Mouse (Mus musculus): ENCODE results near the gene Fbxl21. TPM values are rescaled to one million over a fixed set of nuclear protein-coding genes. Genes with fewer than 3 reads are reported as not detected.

Fbxl21 gene
- polyA plus RNA-seq, 1 experiment = 0.09 TPM

DNA sequence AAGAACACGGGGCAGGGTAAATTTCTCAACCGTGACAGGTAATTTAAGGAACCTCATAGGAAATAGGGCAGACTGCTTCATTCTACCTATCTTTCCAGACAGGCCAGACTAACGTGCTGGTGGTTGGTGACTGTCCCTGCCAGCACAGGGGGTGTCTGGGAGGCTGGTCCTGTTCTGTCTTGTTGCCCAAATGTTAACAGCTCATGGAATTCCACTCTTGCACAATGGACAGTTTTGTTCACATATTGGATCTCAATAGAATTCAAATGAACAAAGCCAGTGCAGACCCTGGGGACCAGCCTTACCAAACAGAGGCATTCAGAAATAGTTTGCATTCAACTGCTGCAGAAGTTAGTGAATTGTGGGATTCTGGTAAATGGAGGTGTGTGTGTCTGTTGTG, 22.7 kb downstream of the Fbxl21 start:
- Histone ChIP-seq H3K79me3 (ENCODE audit: low read depth) (no peaks in the 10 kb centered on the region), H3K27me3 (ENCODE audit: control insufficient read depth, insufficient read depth, insufficient read length) (no peaks in the 10 kb centered on the region), H3K36me3 (ENCODE audit: control insufficient read depth, insufficient read depth) (no peaks in the 10 kb centered on the region), H3K4me3 (ENCODE audit: insufficient read depth, poor library complexity, severe bottlenecking) (no peak overlapping the region), H3ac (ENCODE audit: control insufficient read depth, insufficient read length, low read depth) (no peak overlapping the region), H3K79me2 (ENCODE audit: control insufficient read depth, insufficient read depth) (no peaks in the 10 kb centered on the region)
- TF ChIP-seq USF1 (IDR thresholded peaks at IDR 0.05; ENCODE audit: low read depth) (no peak), CTCF (IDR thresholded peaks at IDR 0.05; ENCODE audit: control insufficient read depth, insufficient read depth, insufficient read length) (no peak), MAX (IDR thresholded peaks at IDR 0.05) (no peak), FOSL1 (IDR thresholded peaks at IDR 0.05; ENCODE audit: insufficient read depth, low read length, poor library complexity, severe bottlenecking) (no peak), CEBPB (IDR thresholded peaks at IDR 0.05; ENCODE audit: low read depth) (no peak), MYOD1 (IDR thresholded peaks at IDR 0.05; ENCODE audit: control insufficient read depth, insufficient read length, low read depth) (no peak)

DNA sequence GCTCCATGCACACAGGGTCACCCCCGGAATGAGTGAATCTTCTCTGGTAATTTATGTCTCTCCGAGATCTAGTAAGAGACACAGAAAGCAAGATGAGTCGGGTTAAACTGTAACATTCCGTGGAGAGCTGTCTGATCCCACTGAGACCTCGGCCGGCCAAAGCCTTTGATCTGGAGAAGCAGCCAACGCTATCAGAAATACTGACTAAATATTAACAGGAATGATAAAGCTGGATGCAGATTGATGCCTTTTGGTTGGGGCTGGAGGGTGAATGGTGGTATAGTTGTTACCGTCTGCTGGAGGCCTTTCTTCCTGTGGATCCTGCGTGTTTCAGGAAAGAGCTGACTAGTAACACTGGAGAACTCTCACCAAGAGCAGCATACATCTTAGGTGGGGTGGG, 26.1 kb downstream of the Fbxl21 start, which contains the start of gene Lect2:
TSS of gene Lect2 (minus strand) at position 102 of the 400 bp plus-strand sequence.
- H3K4me3 ChIP-seq (ENCODE audit: insufficient read depth, poor library complexity, severe bottlenecking) = no peak within 1 kb of the TSS
- TF ChIP-seq CEBPB (IDR thresholded peaks at IDR 0.05; ENCODE audit: low read depth) (no peak), CTCF (IDR thresholded peaks at IDR 0.05; ENCODE audit: control insufficient read depth, insufficient read depth, insufficient read length) (no peak), MAX (IDR thresholded peaks at IDR 0.05) (no peak), MYOD1 (IDR thresholded peaks at IDR 0.05; ENCODE audit: control insufficient read depth, insufficient read length, low read depth) (no peak), MYOG (IDR thresholded peaks at IDR 0.05; ENCODE audit: control insufficient read depth, extremely low read depth, insufficient read length) (no peak), FOSL1 (IDR thresholded peaks at IDR 0.05; ENCODE audit: insufficient read depth, low read length, poor library complexity, severe bottlenecking) (no peak), USF1 (IDR thresholded peaks at IDR 0.05; ENCODE audit: low read depth) (no peak)
- no peak within 1 kb of the TSS for H3ac ChIP-seq (ENCODE audit: control insufficient read depth, insufficient read length, low read depth)
- no peaks in the 10 kb centered on the region for H3K79me3 ChIP-seq (ENCODE audit: low read depth)
- H3K27me3 ChIP-seq (ENCODE audit: control insufficient read depth, insufficient read depth, insufficient read length) = no peaks in the 10 kb centered on the region
- H3K36me3 ChIP-seq (ENCODE audit: control insufficient read depth, insufficient read depth) = no peaks in the 10 kb centered on the region
- no peaks in the 10 kb centered on the region for H3K79me2 ChIP-seq (ENCODE audit: control insufficient read depth, insufficient read depth)

DNA sequence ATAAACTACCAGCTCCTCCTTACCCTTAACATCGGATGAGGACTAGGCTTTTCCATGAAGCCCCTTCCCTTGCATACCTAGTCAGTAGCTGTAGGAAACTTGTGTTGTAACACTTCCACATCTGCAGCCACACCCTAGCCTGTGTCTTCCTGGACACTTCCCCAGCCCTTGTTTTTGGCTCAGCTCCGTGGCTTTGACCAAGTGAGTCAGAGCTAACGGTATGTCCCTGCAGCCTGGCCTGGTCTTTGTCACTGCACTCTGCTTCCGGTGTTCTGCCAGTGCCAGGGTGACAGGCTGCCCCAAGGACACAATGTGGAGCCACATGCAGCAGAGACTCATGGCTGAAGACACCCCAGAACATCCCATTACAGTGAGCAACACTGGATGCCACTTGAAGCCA, 27.1 kb downstream of the Fbxl21 start:
- Histone ChIP-seq H3K36me3 (ENCODE audit: control insufficient read depth, insufficient read depth) (no peaks in the 10 kb centered on the region), H3K4me3 (ENCODE audit: insufficient read depth, poor library complexity, severe bottlenecking) (no peak overlapping the region), H3K27me3 (ENCODE audit: control insufficient read depth, insufficient read depth, insufficient read length) (no peaks in the 10 kb centered on the region), H3ac (ENCODE audit: control insufficient read depth, insufficient read length, low read depth) (no peak overlapping the region), H3K79me2 (ENCODE audit: control insufficient read depth, insufficient read depth) (no peaks in the 10 kb centered on the region), H3K79me3 (ENCODE audit: low read depth) (no peaks in the 10 kb centered on the region)
- TF ChIP-seq MAX (IDR thresholded peaks at IDR 0.05) (no peak), FOSL1 (IDR thresholded peaks at IDR 0.05; ENCODE audit: insufficient read depth, low read length, poor library complexity, severe bottlenecking) (no peak), MYOG (IDR thresholded peaks at IDR 0.05; ENCODE audit: control insufficient read depth, extremely low read depth, insufficient read length) (no peak), CEBPB (IDR thresholded peaks at IDR 0.05; ENCODE audit: low read depth) (peak; percentile 24)

DNA sequence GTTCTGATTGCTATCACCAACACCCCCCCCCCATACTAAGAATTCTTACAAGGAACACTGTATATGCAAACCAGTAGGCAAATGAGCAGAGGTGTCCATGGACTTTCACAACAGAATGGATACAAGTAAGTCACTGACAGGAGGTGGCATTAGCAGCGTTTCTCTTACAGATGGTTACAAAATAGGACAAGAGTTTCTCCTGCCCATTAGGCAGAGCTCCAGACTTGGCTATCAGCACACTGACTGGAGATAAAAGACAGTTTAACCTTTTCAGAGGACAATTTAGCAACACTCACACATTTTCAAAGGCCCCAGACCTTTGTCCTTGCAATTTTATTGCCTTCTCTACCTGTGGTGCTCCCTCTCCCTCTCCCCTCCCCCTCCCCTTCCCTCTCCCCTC, 28.3 kb downstream of the Fbxl21 start:
- no peaks in the 10 kb centered on the region for H3K27me3 ChIP-seq (ENCODE audit: control insufficient read depth, insufficient read depth, insufficient read length)
- H3K36me3 ChIP-seq (ENCODE audit: control insufficient read depth, insufficient read depth) = no peaks in the 10 kb centered on the region
- H3K4me3 ChIP-seq (ENCODE audit: insufficient read depth, poor library complexity, severe bottlenecking) = no peak overlapping the region
- no peaks in the 10 kb centered on the region for H3K79me3 ChIP-seq (ENCODE audit: low read depth)
- no peaks in the 10 kb centered on the region for H3K79me2 ChIP-seq (ENCODE audit: control insufficient read depth, insufficient read depth)
- H3ac ChIP-seq (ENCODE audit: control insufficient read depth, insufficient read length, low read depth) = no peak overlapping the region
- TF ChIP-seq USF1 (IDR thresholded peaks at IDR 0.05; ENCODE audit: low read depth) = no peak
- no peak for TF ChIP-seq MAX (IDR thresholded peaks at IDR 0.05)
- TF ChIP-seq CTCF (IDR thresholded peaks at IDR 0.05; ENCODE audit: control insufficient read depth, insufficient read depth, insufficient read length) = no peak
- no peak for TF ChIP-seq CEBPB (IDR thresholded peaks at IDR 0.05; ENCODE audit: low read depth)
- TF ChIP-seq MYOD1 (IDR thresholded peaks at IDR 0.05; ENCODE audit: control insufficient read depth, insufficient read length, low read depth) = no peak
- no peak for TF ChIP-seq MYOG (IDR thresholded peaks at IDR 0.05; ENCODE audit: control insufficient read depth, extremely low read depth, insufficient read length)
- TF ChIP-seq FOSL1 (IDR thresholded peaks at IDR 0.05; ENCODE audit: insufficient read depth, low read length, poor library complexity, severe bottlenecking) = no peak

DNA sequence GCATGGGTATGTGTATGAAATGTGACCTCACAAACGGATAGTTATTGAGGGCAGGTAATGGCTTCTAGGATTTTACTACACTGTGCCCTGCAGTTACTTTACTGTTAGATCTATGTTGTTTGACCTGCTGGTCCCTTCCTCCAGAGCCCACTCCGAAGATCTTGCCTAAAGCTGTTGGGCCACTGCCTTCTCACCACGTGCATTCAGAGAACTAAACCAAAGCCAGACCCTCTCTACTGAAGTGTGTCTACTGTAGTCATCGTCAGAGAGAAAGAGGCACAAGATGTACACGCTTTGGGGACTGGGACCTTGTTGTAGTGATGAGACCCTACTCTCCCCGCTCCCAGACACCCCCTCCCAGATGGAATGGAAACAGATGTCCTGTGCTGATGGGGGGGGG, 29.4 kb downstream of the Fbxl21 start:
- no peaks in the 10 kb centered on the region for H3K79me2 ChIP-seq (ENCODE audit: control insufficient read depth, insufficient read depth)
- TF ChIP-seq FOSL1 (IDR thresholded peaks at IDR 0.05; ENCODE audit: insufficient read depth, low read length, poor library complexity, severe bottlenecking) (no peak), USF1 (IDR thresholded peaks at IDR 0.05; ENCODE audit: low read depth) (no peak), MAX (IDR thresholded peaks at IDR 0.05) (no peak), CTCF (IDR thresholded peaks at IDR 0.05; ENCODE audit: control insufficient read depth, insufficient read depth, insufficient read length) (no peak), MYOG (IDR thresholded peaks at IDR 0.05; ENCODE audit: control insufficient read depth, extremely low read depth, insufficient read length) (no peak), MYOD1 (IDR thresholded peaks at IDR 0.05; ENCODE audit: control insufficient read depth, insufficient read length, low read depth) (no peak), CEBPB (IDR thresholded peaks at IDR 0.05; ENCODE audit: low read depth) (no peak)
- no peak overlapping the region for H3K4me3 ChIP-seq (ENCODE audit: insufficient read depth, poor library complexity, severe bottlenecking)
- H3K27me3 ChIP-seq (ENCODE audit: control insufficient read depth, insufficient read depth, insufficient read length) = no peaks in the 10 kb centered on the region
- H3K79me3 ChIP-seq (ENCODE audit: low read depth) = no peaks in the 10 kb centered on the region
- no peaks in the 10 kb centered on the region for H3K36me3 ChIP-seq (ENCODE audit: control insufficient read depth, insufficient read depth)
- H3ac ChIP-seq (ENCODE audit: control insufficient read depth, insufficient read length, low read depth) = no peak overlapping the region

DNA sequence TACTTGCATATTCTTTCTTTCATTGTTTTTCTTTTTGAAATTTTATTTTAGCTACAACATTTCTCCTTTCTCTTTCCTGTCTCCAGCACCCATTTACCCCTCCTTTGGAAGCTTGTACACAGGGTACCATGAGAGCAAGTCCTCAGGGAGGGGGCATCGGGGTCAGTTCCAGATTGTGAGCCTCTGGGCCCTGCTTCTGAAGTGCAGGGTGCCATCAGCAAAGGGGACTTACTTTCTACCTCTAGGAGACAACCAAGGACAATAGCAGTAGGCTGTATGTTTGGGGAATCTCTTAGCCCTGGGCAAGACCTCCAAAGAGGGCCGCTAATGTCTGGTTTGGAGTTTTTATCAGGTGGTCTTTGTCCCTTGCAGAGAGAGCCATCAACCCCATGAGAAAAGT, 31.7 kb downstream of the Fbxl21 start:
- Histone ChIP-seq H3ac (ENCODE audit: control insufficient read depth, insufficient read length, low read depth) (no peak overlapping the region), H3K4me3 (ENCODE audit: insufficient read depth, poor library complexity, severe bottlenecking) (no peak overlapping the region), H3K27me3 (ENCODE audit: control insufficient read depth, insufficient read depth, insufficient read length) (no peaks in the 10 kb centered on the region), H3K79me3 (ENCODE audit: low read depth) (no peaks in the 10 kb centered on the region), H3K36me3 (ENCODE audit: control insufficient read depth, insufficient read depth) (no peaks in the 10 kb centered on the region), H3K79me2 (ENCODE audit: control insufficient read depth, insufficient read depth) (no peaks in the 10 kb centered on the region)
- TF ChIP-seq MYOG (IDR thresholded peaks at IDR 0.05; ENCODE audit: control insufficient read depth, extremely low read depth, insufficient read length) (no peak), CEBPB (IDR thresholded peaks at IDR 0.05; ENCODE audit: low read depth) (no peak), FOSL1 (IDR thresholded peaks at IDR 0.05; ENCODE audit: insufficient read depth, low read length, poor library complexity, severe bottlenecking) (no peak), MAX (IDR thresholded peaks at IDR 0.05) (no peak), USF1 (IDR thresholded peaks at IDR 0.05; ENCODE audit: low read depth) (no peak), MYOD1 (IDR thresholded peaks at IDR 0.05; ENCODE audit: control insufficient read depth, insufficient read length, low read depth) (no peak), CTCF (IDR thresholded peaks at IDR 0.05; ENCODE audit: control insufficient read depth, insufficient read depth, insufficient read length) (no peak)

Measured in C2C12 (cell line).